Mouse (Mus musculus) stomach, postnatal 0 days (tissue): ENCODE results near the gene Nr6a1.

Experiments
- CTCF ChIP-seq: IDR thresholded peaks from 2 replicates; pipeline ENCODE4 v1.5.1; 2016; ENCODE audit warnings: antibody characterized with exemption, low read depth, mild to moderate bottlenecking, moderate library complexity
- EP300 ChIP-seq: optimal IDR thresholded peaks from 2 replicates; pipeline ENCODE3; 2016; ENCODE audit warnings: antibody characterized with exemption

GRCm38 (mm10) chr2:38916947-38917691, 10.4 kb downstream of the Nr6a1 start:
- TF ChIP-seq CTCF: no peak
- no peak for TF ChIP-seq EP300
